Mouse (Mus musculus) layer of hippocampus, adult 2 months (tissue): ENCODE measurements around the gene Ube2q1. TPM values are rescaled to one million over a fixed set of nuclear protein-coding genes. Genes with fewer than 3 reads are reported as not detected.
A peak's percentile ranks its signal among the peaks of the same experiment; 100 is the strongest.

Experiments
- DNase-seq, 2 experiments: peaks; one replicate each; pipeline ENCODE4 v3.0.0; 2022; ENCODE audit warnings: low spot score in 2 of 2
- H3K27ac ChIP-seq: fragments of 200-600 bp; 2 replicates; pipeline ENCODE4 v1.8.1; 2022
- H3K4me3 ChIP-seq: fragments of 200-600 bp; 2 replicates; pipeline ENCODE4 v1.8.1; 2022; ENCODE audit warnings: mild to moderate bottlenecking
- CTCF ChIP-seq: fragments of 200-600 bp; conservative IDR thresholded peaks from 2 replicates; pipeline ENCODE4 v1.8.1; 2022; ENCODE audit warnings: antibody characterized with exemption, mild to moderate bottlenecking, moderate library complexity
- long read RNA-seq, 2 experiments: library from polyadenylated mRNA; stranded (forward); transcript quantifications; one replicate each; pipeline ENCODE4 v2.0.0; 2021; ENCODE audit warnings: borderline mapping rate in 2 of 2
- total RNA-seq, 2 experiments: library from RNA; stranded (reverse); gene quantifications; 2 replicates each; pipeline ENCODE4 v1.2.3; 2021

Gene Ube2q1
- 10 to 100 TPM; 95.0 to 98.4 TPM for total RNA-seq
- long read RNA-seq, experiment 1, transcript Ube2q1-201 (13 exons, 3,077 nt), result major isoform, 92 of 148 reads
- long read RNA-seq, experiment 1, partial matches to known transcripts, result 0 of 148 reads
- long read RNA-seq, experiment 1, other reads (novel, unspliced or antisense), result 56 of 148 reads
- long read RNA-seq, experiment 2, transcript Ube2q1-201 (13 exons, 3,077 nt), result major isoform, 135 of 198 reads
- long read RNA-seq, experiment 2, partial matches to known transcripts, result 59 of 198 reads
- long read RNA-seq, experiment 2, other reads (novel, unspliced or antisense), result 4 of 198 reads

DNA sequence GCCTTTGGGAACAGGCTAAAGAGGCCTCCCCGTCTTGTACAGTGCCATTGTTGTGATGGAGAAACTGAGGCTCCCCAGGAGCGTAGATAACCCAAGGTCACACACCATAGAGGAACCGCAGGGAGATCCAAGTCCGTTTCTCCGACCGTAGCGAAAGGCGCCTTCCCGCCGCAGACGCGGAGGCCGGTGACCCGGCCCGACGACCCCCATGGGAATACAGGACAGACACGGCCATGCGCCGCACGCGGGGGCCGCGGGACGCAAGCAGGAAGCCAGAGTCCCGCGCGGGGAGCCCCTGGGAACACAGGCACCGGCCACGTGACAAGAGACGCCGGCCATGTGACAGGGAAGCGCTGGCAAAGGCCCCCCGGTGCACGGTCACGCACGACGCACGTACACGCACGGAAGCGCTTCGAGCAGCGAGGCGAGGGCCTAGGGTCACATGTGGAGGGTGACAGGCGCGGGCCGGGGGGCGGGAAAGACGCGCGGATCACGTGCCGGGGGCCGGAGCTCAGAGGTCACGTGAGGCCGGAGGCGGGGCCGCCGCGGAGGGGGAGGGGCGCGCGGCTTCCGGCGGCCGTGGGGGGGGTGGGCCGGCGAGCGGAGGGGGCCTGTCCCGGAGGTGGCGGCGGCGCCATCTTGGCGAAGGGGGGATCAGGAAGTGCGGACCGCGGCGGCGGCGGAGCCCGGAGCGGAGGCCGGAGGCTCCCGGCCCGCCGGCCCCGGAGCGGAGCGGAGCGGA, at the start of gene Ube2q1:
Ube2q1 (plus strand) TSS at position 649 of the 742 bp plus-strand sequence.
- peak within 1 kb of the TSS; percentile 78 for H3K4me3 ChIP-seq
- peak within 1 kb of the TSS; percentile 95 for H3K27ac ChIP-seq
- DNase-seq, result peak; percentile 98
- TF ChIP-seq CTCF, result no peak

DNA sequence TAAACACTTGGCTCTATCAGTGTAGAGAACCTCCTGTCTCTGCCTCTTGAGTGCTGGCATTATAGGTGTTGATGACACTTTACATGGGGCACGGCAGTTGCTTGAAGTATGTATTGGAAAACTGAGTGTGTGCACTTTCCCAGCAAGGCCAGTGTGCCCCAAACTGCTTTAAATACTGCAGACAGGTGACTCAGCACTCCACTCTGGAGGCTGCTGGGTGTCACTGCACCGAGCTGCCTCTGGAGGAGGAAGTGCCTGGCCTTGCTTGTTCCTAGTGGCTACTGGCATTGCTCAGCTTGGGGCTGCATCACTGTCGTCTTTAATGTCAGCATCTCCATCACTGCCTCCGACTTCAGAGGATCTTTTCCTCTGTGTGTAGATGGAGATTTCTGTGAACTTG, 46.4 kb upstream of the Ube2q1 start:
- Histone ChIP-seq H3K27ac (no peak overlapping the region), H3K4me3 (no peak overlapping the region)
- no peak for DNase-seq
- TF ChIP-seq CTCF, result peak; percentile 72

DNA sequence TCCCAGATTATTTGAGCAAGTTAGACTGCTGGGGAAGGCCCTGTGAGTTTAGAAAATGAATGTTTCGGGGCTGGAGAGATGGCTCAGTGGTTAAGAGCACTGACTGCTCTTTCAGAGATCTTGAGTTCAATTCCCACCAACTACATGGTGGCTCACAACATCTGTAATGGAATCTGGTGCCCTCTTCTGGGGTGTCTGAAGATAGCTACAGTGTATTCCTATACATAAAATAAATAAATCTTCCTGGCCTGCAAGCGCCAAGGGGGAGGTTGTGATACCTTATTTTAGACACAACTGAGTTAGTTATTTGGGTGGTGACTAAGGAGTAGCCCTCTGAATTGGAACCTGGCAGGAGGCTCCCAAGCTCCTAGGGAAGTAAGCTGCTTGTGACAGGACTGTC, 44.6 kb upstream of the Ube2q1 start:
- no peak for DNase-seq
- Histone ChIP-seq H3K4me3 (no peak overlapping the region), H3K27ac (no peak overlapping the region)
- peak; percentile 58 for TF ChIP-seq CTCF

DNA sequence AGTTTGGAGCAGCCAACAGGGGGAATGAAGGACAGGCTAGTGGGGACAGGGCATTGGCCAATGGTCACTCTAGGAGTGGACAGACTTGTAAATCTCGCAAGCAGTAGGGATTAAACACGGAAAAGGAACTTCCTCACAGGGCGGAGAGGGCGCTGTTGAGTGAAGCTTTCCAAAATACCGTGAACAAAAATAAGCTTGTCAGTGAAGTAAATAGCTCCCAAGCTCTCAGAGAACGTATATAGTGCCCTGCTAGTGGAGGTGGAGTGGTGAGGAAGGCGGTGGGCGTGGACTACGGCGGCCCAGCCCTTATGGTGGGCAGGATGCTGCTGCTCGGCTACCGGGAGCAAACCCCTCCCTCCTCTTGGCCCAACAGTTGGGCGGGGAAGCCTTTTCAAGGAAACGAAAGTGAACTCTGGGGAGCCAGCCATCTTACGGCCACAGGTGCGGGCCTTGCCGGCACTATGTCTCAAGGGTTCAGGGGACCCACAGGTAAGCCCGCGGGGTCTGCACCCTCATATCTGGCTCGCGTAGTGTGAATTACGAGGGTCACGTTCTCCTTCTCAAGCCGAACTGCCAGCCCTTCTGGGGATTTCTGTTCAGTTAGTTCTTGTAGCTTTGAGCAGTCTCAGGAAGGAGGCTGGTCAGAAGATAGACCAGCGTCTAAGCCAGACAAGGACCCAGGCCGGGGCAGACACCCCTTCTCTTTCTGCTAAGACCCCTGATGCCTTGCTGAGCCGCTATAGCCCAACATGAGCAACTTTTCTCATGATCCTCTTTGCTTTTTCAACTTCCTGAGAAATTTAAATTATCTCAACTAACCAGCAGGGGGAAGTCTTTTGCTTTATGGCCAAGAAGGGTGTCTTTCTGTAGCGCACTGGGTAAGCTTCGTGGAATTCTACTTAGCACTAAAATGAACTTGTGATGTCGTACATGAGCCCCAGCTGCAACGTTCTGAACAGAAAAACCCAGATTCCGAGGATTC, 42.8 kb upstream of the Ube2q1 start:
- H3K4me3 ChIP-seq, result peak overlapping the region; percentile 68
- H3K27ac ChIP-seq, result peak overlapping the region; percentile 86
- peak; percentile 74 for TF ChIP-seq CTCF
- peak in 1 of 2 experiments; percentile 45 for DNase-seq

DNA sequence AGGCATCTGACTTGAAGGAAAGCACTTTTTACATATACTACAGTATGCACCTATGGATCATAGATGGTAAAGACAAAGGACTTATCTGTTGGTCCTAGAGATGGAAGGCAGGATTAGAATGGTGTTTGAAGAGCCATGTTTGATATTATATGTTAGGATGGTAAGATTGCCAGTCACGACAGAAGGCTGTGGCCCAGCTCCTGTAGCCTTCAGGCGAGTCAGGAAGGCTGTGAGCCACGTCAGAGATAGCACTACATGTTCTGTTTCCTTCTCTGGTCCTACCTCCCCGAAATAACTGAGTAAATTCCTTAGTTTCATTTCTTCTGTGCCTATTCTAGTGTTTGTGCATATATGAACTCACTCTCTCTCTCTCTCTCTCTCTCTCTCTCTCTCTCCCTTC, 41.3 kb upstream of the Ube2q1 start:
- H3K27ac ChIP-seq, result no peak overlapping the region
- DNase-seq, result no peak
- no peak for TF ChIP-seq CTCF
- no peak overlapping the region for H3K4me3 ChIP-seq

DNA sequence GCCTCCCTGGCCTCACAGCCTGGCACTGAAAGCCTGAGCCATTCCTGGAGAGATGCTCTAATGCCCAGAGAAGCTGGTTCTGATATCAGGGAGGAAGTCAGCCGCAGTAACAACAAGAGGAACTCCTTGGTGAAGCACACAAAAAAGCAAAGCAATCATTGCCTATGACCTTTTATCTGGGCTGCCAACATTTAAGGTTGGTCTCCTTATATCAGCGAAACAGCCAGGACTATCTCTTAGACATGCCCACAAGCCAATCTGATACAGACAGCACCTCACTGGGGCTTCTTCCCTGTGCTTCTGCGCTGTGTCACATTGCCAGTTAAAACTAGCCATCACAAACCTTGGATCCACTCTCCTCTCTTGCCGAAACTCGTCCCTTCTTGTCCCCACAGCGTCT, 34.9 kb upstream of the Ube2q1 start:
- TF ChIP-seq CTCF, result no peak
- DNase-seq, result no peak
- no peak overlapping the region for H3K4me3 ChIP-seq
- H3K27ac ChIP-seq, result no peak overlapping the region

DNA sequence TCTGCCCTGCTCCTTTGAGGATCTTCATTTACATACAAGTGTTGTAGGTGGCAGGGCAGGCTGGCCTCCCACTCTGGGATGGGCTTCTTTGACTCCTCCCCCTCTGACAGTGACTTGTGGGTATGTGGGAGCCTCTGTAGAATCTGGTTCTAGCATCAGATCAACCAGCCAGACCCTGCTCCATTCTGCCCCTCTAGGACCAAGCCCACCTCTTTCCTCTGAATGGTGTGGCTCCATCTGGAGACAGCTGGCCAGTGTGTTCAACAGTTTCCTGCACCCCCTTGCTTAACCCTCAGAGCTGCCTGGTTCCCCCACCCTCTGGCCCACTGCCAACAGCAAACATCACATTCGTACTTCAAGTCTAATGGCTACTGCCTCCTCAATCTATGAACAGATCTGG, 21.1 kb upstream of the Ube2q1 start:
- Histone ChIP-seq H3K4me3 (no peak overlapping the region), H3K27ac (0 out of 2 replicates have a peak overlapping the region, but pooled peaks have one; percentile 5)
- TF ChIP-seq CTCF, result no peak
- no peak for DNase-seq

DNA sequence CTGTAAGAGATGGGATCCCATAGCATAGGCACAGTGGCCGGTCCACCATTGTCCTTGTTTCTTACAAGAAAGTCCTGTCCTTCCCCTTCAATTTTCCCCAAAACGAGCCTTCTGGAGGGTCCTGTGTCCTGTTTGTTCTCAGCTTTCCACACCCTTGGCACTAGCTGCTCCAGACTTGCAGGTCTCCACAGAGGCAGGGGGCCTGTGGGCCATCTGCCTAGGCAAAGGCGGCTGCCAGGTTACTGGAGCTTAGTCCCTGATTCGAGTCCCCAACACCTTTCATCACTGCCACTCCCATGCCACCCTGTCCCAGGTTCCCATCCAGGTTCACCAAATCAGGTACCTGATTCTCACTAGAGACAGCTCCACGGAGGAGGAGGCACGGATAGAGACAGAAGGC, 18.1 kb upstream of the Ube2q1 start:
- H3K27ac ChIP-seq, result no peak overlapping the region
- TF ChIP-seq CTCF, result no peak

DNA sequence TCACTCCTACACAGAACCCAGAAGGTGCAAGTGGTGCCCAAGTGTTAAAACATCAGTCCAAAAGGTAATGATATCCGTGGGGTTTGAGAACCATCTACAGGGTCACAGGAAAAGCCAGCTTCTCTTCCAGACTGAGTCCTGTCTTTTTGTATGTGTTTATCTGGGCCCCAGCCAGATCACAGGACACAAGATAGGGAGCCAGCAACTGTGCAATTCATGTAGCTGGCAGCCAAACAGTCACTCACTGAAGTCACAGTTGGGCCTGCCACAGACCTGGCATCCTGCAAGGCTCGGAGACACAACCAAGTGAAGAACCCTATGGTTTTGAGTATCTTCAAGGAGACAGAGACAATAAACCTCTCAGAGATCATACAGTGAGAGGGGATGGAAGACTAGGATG, 15.6 kb upstream of the Ube2q1 start:
- Histone ChIP-seq H3K27ac (no peak overlapping the region), H3K4me3 (no peak overlapping the region)
- DNase-seq, result no peak
- no peak for TF ChIP-seq CTCF

More for the DNA sequence above, 18.1 kb upstream of the Ube2q1 start:
- no peak overlapping the region for H3K4me3 ChIP-seq
- no peak for DNase-seq

DNA sequence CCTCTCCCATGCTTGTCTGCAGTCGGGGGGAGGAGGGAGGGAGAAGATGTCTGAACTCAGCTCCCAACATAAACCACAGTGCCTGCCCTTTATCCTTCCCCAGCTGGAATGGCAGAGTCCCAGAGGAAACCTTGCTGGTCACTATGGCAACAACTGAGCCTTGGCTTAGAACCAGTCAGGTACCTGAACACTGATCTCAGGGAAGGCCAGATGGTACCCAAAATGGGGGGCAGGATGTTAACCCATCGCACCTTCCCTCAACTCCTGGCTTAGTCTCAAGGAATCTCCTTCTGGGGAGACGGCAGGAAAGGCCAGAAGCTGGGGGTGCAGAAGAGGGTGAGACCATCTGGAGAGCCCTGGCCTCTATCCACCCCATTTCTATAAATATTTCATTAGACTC, 13.6 kb upstream of the Ube2q1 start:
- H3K4me3 ChIP-seq, result no peak overlapping the region
- H3K27ac ChIP-seq, result no peak overlapping the region
- no peak for DNase-seq
- no peak for TF ChIP-seq CTCF

DNA sequence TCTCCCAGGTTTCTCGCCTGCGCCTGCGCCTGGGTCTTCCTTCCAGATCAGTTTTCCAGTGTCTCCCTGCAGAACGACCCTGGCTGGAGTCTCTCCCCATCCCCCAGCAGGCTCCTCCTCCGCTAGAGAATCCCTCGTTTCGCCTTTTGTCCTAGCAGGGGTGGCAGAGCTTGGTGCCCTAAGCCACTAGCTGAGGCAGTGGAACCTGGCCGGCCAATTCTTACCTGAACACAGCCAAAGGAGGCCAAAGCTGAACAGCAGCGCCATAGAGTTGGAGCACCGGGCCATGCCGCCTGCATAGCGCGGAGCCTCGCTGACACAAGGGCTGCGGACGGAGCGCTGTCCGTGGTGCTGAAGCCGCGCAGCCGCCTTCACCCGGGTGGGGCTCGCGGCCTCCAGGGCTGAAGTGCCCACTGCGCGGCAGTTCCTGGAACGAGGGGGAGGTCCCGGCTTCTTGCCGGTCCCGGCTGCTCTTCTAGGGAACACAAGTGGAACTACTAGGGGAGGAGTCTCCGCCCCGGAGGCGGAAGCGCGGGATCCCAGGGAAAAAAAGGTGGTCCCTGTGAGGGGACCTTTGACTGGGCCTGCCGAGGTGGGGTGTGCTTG, 9.2 kb upstream of the Ube2q1 start, which contains the start of gene Chrnb2:
Chrnb2 (minus strand) TSS at position 514 of the 606 bp plus-strand sequence.
- peak; percentile 59 to 65 for DNase-seq
- TF ChIP-seq CTCF, result no peak
- H3K27ac ChIP-seq, result peak within 1 kb of the TSS; percentile 73
- peak within 1 kb of the TSS; percentile 67 for H3K4me3 ChIP-seq

DNA sequence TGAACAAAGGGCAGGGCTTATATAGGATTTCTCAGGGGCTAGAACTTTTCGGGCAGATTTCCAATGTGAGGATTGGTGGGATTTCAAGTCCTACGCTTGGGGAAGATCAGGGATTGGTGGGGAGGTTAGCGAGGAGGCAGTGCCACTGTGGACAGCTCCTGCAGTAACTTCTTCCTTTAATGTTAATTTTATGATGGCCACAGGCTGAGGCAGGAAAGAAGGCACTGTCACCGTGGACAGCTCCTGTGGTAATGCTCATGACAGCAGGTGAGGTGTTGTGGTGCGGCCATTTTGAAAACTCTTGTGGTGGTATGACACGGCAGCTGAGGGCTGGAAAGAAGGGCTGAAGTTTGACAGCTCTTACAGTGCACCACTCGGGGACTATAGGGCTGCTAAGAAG, 3.8 kb upstream of the Ube2q1 start:
- Histone ChIP-seq H3K4me3 (no peak overlapping the region), H3K27ac (no peak overlapping the region)
- no peak for DNase-seq
- TF ChIP-seq CTCF, result no peak
